Mouse (Mus musculus): Measurements from ENCODE around the gene Ccdc28b. TPM values are rescaled to one million over a fixed set of nuclear protein-coding genes. Genes with fewer than 3 reads are reported as not detected.

Ccdc28b gene
- polyA plus RNA-seq, 1 experiment from 2014 or later: 88.3 TPM

DNA sequence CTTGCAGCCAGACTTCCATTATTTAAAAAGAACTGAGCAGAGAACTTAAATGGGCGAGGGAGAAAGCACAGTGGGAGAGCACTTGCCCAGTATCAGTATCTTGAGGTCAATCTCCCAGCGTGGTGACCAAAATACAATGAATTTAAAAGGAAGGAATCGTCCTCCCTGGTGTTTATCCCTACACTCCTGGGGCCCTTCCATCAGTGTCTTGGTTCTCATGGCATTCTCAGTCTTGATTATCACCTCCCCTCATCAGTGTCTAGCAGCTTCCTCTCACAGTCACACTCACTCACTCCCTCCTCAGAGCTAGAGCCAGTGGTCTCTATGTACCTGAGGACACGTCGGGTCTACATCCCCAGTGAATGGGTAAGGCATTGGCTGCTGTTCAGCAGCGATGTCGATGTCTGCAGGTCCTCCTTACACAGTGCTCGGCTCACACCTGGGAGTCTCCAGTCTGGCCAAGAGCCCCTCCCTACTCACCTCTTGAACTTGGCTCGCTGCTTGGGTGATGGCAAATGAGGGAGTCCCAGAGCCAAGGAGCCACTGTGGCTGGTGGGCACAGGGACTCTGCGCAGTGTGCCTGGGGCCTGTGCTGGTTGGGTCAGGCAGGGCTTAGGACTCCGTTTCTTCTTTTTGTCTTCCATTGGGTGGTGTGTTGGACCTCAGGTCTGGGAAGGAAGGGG is 1.5 kb downstream of the Ccdc28b start:
- no peak for ATAC-seq (ENCODE audit: low FRiP score, low read depth)
- Histone ChIP-seq H3K4me1 (peaks cover 43% of the 10 kb centered on the region), H3K27ac (replicated peaks) (peak overlapping the region; percentile 88; the same call in 1 of the 2 replicates), H3K9me3 (no peaks in the 10 kb centered on the region), H3K36me3 (peaks cover 18% of the 10 kb centered on the region), H3K4me3 (peak overlapping the region; percentile 59; the same call in 1 of the 2 replicates), H3K4me2 (replicated peaks) (peak overlapping the region; percentile 84), H3K9ac (replicated peaks) (peak overlapping the region; percentile 72), H3K27me3 (no peaks in the 10 kb centered on the region)
- WGBS: 78% methylated on average over 11 of the region's 11 CpGs

DNA sequence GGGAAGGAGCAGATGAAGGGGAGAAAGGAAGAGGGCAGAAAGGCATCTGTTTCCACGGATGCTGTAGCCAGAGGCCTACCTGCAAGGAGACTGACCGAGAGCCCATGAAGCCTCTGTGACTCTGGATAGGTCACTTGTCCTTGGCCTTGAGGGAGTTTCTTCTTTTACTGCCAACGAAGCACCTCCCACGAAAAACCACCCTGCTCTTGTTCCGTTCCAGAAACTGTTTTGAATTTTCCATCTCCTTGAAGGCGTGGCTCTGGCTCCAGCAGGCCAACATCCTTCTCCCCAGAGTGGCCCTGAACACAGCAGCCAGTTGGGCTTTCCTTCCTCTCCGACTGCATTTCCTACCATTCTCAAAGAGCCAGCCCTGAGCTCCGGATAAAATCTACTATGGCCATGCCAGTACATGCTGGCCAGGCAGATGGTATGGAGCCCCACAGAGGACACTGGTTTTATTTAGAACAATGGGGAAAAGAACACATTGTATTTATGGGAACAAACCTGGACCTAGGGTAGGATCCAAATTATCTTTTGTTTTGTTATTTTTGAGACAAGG is 2.4 kb downstream of the Ccdc28b start:
- Histone ChIP-seq H3K4me1 (peaks cover 43% of the 10 kb centered on the region), H3K27me3 (no peaks in the 10 kb centered on the region), H3K27ac (replicated peaks) (no peak overlapping the region), H3K4me2 (replicated peaks) (0 out of 2 replicates have a peak overlapping the region, but pooled peaks have one; percentile 1), H3K4me3 (no peak overlapping the region), H3K9ac (replicated peaks) (no peak overlapping the region), H3K9me3 (no peaks in the 10 kb centered on the region), H3K36me3 (peaks cover 16% of the 10 kb centered on the region; the same call in 1 of the 2 replicates)
- ATAC-seq (ENCODE audit: low FRiP score, low read depth): no peak
- 89% methylated on average over 8 of the region's 8 CpGs for WGBS

DNA sequence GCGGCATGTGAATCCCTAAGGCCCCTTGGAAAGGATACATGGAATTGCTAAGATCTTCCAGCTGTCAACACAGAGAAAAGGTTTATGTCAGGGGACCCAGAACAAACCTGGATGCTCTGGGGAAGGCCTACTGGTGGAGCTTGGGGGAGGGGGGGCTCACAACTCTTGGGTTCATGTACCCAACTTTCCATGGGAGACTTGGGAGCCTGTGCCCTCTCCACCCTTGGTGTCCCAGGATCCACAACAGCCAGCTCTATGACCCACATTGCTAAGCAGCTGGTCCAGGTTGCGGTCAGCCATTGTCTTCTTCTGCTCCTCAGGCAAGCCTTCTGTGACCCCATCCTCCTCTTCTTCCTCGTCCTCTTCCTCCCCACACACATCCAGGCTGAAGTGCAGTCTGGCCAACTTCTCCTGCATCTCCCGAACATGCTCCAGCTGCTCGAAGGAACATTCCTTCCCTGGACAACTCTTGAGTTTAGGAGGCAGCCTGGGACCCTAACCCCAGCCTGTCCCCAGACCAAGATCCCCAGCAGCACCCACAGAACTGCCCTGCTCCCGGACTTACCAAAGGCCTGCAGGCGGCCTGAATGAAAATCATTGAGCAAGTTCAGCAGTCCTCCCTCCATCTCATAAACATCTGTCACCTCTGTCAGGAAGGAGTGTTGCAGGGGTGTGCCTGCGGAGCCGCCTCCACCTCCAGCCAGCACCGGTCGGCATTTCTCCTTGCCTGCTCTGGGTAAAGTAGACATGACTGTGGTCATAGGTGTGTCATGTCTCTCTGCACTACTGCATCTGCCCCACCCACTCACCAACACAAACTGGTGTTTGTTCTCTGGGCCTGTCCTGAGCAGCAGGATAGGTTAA is 3.1 kb downstream of the Ccdc28b start:
- no peak overlapping the region for H3K4me3 ChIP-seq
- no peak overlapping the region for H3K9ac ChIP-seq (replicated peaks)
- no peaks in the 10 kb centered on the region for H3K27me3 ChIP-seq
- no peak overlapping the region for H3K4me2 ChIP-seq (replicated peaks)
- peaks cover 42% of the 10 kb centered on the region for H3K4me1 ChIP-seq
- H3K9me3 ChIP-seq: no peaks in the 10 kb centered on the region
- H3K27ac ChIP-seq (replicated peaks): no peak overlapping the region
- no peak for ATAC-seq (ENCODE audit: low FRiP score, low read depth)
- H3K36me3 ChIP-seq: peaks cover 19% of the 10 kb centered on the region
- WGBS: 90% methylated on average over 11 of the region's 11 CpGs

DNA sequence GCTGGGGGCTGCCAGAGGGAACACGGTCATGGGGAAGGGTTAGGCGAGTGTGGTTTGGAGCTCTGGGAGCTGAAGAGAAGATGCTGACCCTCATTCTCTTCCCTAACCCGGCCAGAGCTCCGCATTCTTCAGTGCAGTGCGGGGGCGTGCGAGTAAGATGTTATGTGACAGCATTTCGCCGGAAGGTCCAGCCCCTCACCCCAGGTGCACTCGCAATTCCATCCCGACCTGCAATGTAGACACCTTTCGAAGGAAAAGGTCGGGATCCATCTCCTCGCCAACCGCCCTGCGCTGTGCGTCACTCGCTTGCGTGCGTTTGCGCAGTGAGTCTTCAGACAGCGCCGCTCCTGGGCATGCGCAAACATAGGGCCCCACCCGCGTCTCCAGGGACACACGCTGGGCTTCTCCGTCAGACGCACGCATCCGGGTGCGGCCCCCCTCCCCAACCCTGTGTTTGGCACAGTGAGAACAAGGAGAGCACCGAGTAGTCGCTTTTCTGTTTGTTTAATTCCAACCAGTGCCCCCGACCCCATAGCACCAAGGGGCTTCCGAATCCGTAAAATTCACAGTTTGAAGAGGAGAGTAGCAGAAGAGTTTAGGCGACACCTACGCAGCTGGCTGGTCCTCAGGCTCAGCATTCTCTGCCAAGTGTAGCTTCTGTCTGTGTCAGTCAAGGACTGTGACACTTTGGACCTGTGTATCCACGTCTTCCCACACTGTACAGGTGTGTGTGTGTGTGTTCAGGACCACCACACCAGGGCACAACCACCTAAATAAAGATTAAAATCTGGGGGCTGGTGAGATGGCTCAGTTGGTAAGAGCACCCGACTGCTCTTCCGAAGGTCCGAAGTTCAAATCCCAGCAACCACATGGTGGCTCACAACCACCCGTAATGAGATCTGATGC is 4.7 kb downstream of the Ccdc28b start, which contains the start of gene Iqcc:
Iqcc (minus strand) TSS at position 314 of the 906 bp plus-strand sequence.
- Histone ChIP-seq H3K4me2 (replicated peaks) (peak within 1 kb of the TSS; percentile 80), H3K27me3 (no peaks in the 10 kb centered on the region), H3K9me3 (no peaks in the 10 kb centered on the region), H3K36me3 (peaks cover 20% of the 10 kb centered on the region), H3K4me1 (peaks cover 28% of the 10 kb centered on the region), H3K4me3 (peak within 1 kb of the TSS; percentile 62), H3K9ac (replicated peaks) (peak within 1 kb of the TSS; percentile 86), H3K27ac (replicated peaks) (peak within 1 kb of the TSS; percentile 90)
- peak; percentile 87 for ATAC-seq (ENCODE audit: low FRiP score, low read depth)
- 4% methylated on average over 44 of the region's 44 CpGs for WGBS

DNA sequence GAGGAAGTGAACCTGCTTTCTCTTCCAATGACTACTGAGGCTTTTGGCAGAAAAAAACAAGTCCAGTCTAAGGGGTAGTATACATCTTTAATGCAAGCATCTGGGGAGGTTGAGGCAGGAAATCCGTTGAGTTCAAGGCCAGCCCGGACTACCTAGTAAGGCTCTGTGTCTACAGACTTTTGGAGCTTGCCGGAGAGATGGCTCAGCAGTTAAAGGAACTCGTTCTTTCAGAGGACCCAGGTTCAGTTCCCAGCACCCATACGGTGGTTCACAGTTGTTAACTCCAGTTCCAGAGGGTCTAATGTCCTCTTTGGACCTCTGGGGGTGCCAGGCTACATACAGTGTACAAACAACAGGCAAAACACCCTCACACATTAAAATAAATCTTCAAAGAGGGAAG is 5.7 kb downstream of the Ccdc28b start:
- Histone ChIP-seq H3K27ac (replicated peaks) (no peak overlapping the region), H3K4me1 (peaks cover 24% of the 10 kb centered on the region), H3K4me3 (peak overlapping the region; percentile 62), H3K27me3 (no peaks in the 10 kb centered on the region), H3K4me2 (replicated peaks) (peak overlapping the region; percentile 80), H3K36me3 (peaks cover 20% of the 10 kb centered on the region), H3K9ac (replicated peaks) (peak overlapping the region; percentile 86), H3K9me3 (no peaks in the 10 kb centered on the region)
- WGBS: 95% methylated on average over 5 of the region's 5 CpGs
- no peak for ATAC-seq (ENCODE audit: low FRiP score, low read depth)

DNA sequence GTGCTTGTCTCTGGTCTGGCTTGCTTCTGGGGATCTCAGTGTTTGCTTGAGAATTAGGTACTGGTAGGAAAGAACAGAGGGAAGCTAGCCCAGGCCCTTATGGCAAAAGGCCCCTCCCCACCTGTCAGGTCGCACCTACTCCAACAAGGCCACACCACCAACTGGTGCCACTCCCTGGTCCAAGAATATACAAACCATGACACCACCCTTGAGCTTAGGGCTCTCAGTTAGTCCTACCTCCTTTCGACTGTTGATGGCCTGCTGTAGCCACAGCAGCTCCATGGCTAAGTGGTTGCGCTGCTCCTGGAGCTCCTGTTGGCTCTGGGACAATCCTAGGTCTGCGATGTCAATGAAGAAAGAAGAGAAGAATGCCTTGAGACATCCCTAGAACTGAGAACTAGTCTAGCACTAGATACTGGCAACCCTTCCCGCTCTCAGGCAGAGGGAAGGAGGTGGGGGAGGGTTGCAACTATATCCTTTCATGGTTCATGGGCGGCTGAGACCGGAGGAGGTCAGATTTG is 6.6 kb downstream of the Ccdc28b start:
- WGBS: 96% methylated on average over 7 of the region's 7 CpGs
- no peak for ATAC-seq (ENCODE audit: low FRiP score, low read depth)

DNA sequence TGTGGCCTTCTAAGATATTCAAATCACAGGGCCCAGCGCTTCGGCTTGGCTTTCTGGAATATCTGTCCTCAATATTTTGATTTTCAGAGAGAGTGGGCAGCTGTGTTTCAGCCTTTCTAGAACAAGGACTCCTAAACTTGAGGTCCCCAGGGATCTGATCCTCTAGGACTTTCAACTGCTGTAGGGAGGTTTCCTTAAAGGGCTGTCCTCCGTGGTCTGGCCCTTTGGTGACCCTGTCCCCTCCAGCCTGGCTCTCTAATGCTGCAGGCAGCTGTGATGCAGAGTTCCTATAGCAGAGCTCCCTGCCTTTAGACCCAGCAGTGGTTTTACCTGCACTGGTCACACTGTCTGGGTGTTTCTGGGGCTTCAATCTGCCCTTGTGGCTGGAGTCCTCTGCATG is 7.1 kb downstream of the Ccdc28b start:
- no peak overlapping the region for H3K9ac ChIP-seq (replicated peaks)
- no peak overlapping the region for H3K4me2 ChIP-seq (replicated peaks)
- WGBS: 91% methylated on average over 3 of the region's 3 CpGs
- no peaks in the 10 kb centered on the region for H3K27me3 ChIP-seq
- no peak overlapping the region for H3K4me3 ChIP-seq
- no peak overlapping the region for H3K27ac ChIP-seq (replicated peaks)
- H3K9me3 ChIP-seq: no peaks in the 10 kb centered on the region
- no peak for ATAC-seq (ENCODE audit: low FRiP score, low read depth)
- H3K4me1 ChIP-seq: peaks cover 12% of the 10 kb centered on the region
- H3K36me3 ChIP-seq: peaks cover 20% of the 10 kb centered on the region

More for the DNA sequence above, 6.6 kb downstream of the Ccdc28b start:
- Histone ChIP-seq H3K9me3 (no peaks in the 10 kb centered on the region), H3K4me1 (peaks cover 15% of the 10 kb centered on the region), H3K27ac (replicated peaks) (no peak overlapping the region), H3K9ac (replicated peaks) (no peak overlapping the region), H3K4me2 (replicated peaks) (no peak overlapping the region), H3K27me3 (no peaks in the 10 kb centered on the region), H3K4me3 (no peak overlapping the region), H3K36me3 (peaks cover 20% of the 10 kb centered on the region)

DNA sequence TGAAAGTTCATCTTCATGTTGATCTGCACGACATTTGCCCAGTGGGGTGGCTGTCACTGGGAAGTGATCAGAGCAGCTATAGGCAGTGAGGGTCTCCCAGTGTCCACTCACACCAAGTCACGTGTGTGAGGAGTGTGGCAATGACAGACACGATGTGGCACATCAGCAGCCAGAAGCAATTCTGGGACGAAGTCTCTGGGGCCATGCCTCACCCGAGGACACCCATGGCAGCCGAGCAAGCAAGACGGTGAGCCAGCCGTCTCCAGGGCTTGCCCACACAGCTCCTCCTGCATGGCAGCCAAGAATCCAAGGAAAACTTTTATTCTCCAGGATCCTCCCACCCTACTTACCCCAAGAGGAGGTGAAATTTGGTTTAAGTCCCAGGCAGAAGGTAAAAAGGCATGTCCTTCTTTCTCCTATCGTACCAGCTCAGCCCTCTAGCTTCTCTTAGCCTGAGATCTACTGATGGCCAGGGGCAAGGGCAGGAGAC is 7.9 kb downstream of the Ccdc28b start:
- Histone ChIP-seq H3K4me1 (peaks cover 12% of the 10 kb centered on the region), H3K4me3 (no peak overlapping the region), H3K9ac (replicated peaks) (no peak overlapping the region), H3K9me3 (no peaks in the 10 kb centered on the region), H3K27me3 (no peaks in the 10 kb centered on the region), H3K27ac (replicated peaks) (no peak overlapping the region), H3K36me3 (peaks cover 16% of the 10 kb centered on the region), H3K4me2 (replicated peaks) (no peak overlapping the region)
- no peak for ATAC-seq (ENCODE audit: low FRiP score, low read depth)
- WGBS: 94% methylated on average over 9 of the region's 9 CpGs

DNA sequence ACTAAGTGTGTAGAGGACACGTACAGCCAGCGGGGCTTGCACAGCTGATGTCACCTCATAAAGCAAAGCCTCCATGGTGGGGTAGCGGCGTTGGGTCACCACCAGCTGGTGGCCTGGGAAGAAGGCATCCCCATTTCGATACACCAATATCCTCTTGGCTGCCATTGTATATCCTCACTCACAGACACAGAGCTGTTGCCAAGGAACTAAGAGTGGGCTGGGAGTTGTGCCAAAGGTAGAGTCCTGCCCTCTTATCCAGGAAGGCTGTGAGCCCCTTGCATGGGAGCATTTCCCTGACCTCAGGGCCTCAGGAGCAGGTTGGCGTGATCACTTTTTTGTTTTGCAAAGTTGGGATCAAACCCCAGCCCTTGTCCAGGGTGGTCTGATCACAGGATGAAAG is 9.7 kb downstream of the Ccdc28b start, which contains the start of gene Dcdc2b:
Dcdc2b (minus strand) TSS at position 165 of the 400 bp plus-strand sequence.
- H3K9ac ChIP-seq (replicated peaks): no peak within 1 kb of the TSS
- H3K36me3 ChIP-seq: peaks cover 30% of the 10 kb centered on the region
- H3K27ac ChIP-seq (replicated peaks): no peak within 1 kb of the TSS
- no peaks in the 10 kb centered on the region for H3K9me3 ChIP-seq
- 89% methylated on average over 6 of the region's 6 CpGs for WGBS
- no peak within 1 kb of the TSS for H3K4me3 ChIP-seq
- H3K4me2 ChIP-seq (replicated peaks): no peak within 1 kb of the TSS
- no peak for ATAC-seq (ENCODE audit: low FRiP score, low read depth)
- peaks cover 10% of the 10 kb centered on the region for H3K4me1 ChIP-seq
- no peaks in the 10 kb centered on the region for H3K27me3 ChIP-seq

DNA sequence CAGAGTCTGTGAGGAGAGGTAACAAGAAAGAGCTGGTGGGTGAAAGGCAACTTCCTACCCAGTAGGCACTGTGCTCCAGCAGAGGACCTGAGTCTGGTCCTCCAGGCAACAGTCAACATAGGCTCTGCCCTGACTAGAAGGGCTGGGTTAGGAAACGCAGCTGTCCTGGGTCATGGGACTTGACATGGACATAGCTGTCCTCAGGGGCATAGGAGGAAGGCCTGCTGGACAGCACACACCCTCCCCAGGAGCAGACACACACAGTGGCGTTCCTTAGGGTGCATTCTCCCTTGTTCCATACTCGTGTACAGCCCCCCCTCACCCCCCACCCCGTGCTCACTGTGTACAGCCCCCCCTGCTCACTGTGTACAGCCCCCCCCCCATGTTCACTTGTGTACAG is 13.3 kb downstream of the Ccdc28b start:
- Histone ChIP-seq H3K9ac (replicated peaks) (no peak overlapping the region), H3K4me1 (no peaks in the 10 kb centered on the region), H3K27ac (replicated peaks) (no peak overlapping the region), H3K27me3 (no peaks in the 10 kb centered on the region), H3K9me3 (no peaks in the 10 kb centered on the region), H3K4me2 (replicated peaks) (no peak overlapping the region), H3K4me3 (no peak overlapping the region), H3K36me3 (peaks cover 40% of the 10 kb centered on the region)
- ATAC-seq (ENCODE audit: low FRiP score, low read depth): no peak
- 83% methylated on average over 4 of the region's 4 CpGs for WGBS

DNA sequence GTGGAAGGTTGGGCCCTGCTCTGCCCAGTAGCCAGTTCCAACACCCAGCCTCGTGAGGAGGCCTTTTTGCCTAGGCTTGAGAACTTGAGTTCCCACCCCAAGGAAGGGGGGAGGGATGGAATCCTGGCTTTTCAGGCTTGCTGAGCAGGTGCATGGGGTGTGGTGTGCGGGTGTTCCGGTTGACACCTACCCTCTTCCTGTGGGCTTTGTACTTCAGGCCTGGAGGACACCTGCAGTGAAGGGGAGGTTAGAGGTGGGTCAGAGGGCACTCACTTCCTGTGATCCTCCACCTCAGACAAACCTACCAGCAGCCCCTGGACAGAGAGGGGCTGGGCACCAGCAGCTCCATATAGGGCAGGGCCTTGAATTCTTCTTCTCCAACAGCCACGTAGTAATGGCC is 13.7 kb downstream of the Ccdc28b start:
- ATAC-seq (ENCODE audit: low FRiP score, low read depth): no peak
- H3K36me3 ChIP-seq: peaks cover 43% of the 10 kb centered on the region

More for the DNA sequence above, 13.7 kb downstream of the Ccdc28b start:
- H3K27ac ChIP-seq (replicated peaks): no peak overlapping the region
- H3K9ac ChIP-seq (replicated peaks): no peak overlapping the region
- H3K4me2 ChIP-seq (replicated peaks): no peak overlapping the region
- 81% methylated on average over 4 of the region's 4 CpGs for WGBS
- H3K4me1 ChIP-seq: no peaks in the 10 kb centered on the region
- no peaks in the 10 kb centered on the region for H3K9me3 ChIP-seq
- no peaks in the 10 kb centered on the region for H3K27me3 ChIP-seq
- H3K4me3 ChIP-seq: no peak overlapping the region
